Mouse (Mus musculus) MEL (cell line): ENCODE measurements at regions not wholly inside any gene's neighbourhood (a gene's known extent, or its start where the extent isn't known, plus 50 kb on each side); places are given as distances from the start of the nearest gene placed in this dataset.

Experiments
- DNase-seq: peaks from one replicate; pipeline ENCODE4 v3.0.0; 2011; ENCODE audit warnings: low read depth, low spot score
- H3K27ac ChIP-seq: 2 replicates; pipeline ENCODE4 v1.5.1; 2012; ENCODE audit warnings: low read depth, mild to moderate bottlenecking, control low read depth, low read length, moderate library complexity; ENCODE audit not compliant: control insufficient read depth
- H3K27me3 ChIP-seq, 2 experiments: fragments of 150-350 bp in 1 of 2; sonication (generic) in 1 of 2; 2 replicates each; pipeline ENCODE4 v1.6.1; 2012; ENCODE audit warnings: low read length in 2 of 2, mild to moderate bottlenecking in 2 of 2, improper control_type of control experiment in 1 of 2, moderate library complexity in 1 of 2; ENCODE audit not compliant: insufficient read depth in 2 of 2, control insufficient read depth in 1 of 2
- H3K36me3 ChIP-seq, 2 experiments: 2 replicates each; pipeline ENCODE4 v1.6.1; 2012 to 2014; ENCODE audit warnings: low read length in 2 of 2, improper control_type of control experiment in 1 of 2, inconsistent platforms in 1 of 2, mild to moderate bottlenecking in 1 of 2; ENCODE audit not compliant: insufficient read depth in 2 of 2, control insufficient read depth in 1 of 2
- H3K4me1 ChIP-seq, 2 experiments: fragments of 150-350 bp in 1 of 2; sonication (generic) in 1 of 2; 2 replicates each; pipeline ENCODE4 v1.6.1; 2012; ENCODE audit warnings: low read length in 2 of 2, improper control_type of control experiment in 1 of 2, mild to moderate bottlenecking in 1 of 2; ENCODE audit not compliant: insufficient read depth in 2 of 2, control insufficient read depth in 1 of 2
- H3K4me3 ChIP-seq, 2 experiments: fragments of 150-350 bp in 1 of 2; sonication (generic) in 1 of 2; 2 replicates each; pipeline ENCODE4 v1.5.1; 2012; ENCODE audit warnings: low read depth in 2 of 2, low read length in 2 of 2, mild to moderate bottlenecking in 2 of 2, moderate library complexity in 2 of 2, control low read depth in 1 of 2, improper control_type of control experiment in 1 of 2; ENCODE audit not compliant: control insufficient read depth in 1 of 2, insufficient read depth in 1 of 2
- H3K79me2 ChIP-seq: 2 replicates; pipeline ENCODE4 v1.6.1; 2012; ENCODE audit warnings: mild to moderate bottlenecking, low read length, moderate library complexity; ENCODE audit not compliant: control insufficient read depth, poor library complexity, insufficient read depth
- H3K9ac ChIP-seq: 2 replicates; pipeline ENCODE4 v1.6.1; 2012; ENCODE audit warnings: low read depth, mild to moderate bottlenecking, control low read depth, low read length, moderate library complexity; ENCODE audit not compliant: control insufficient read depth, poor library complexity, severe bottlenecking
- H3K9me3 ChIP-seq: fragments of 150-350 bp; sonication (generic); replicated peaks from 2 replicates; pipeline ENCODE4 v1.6.1; 2012; ENCODE audit warnings: mild to moderate bottlenecking, low read length, improper control_type of control experiment, moderate library complexity; ENCODE audit not compliant: insufficient read depth
- BHLHE40 ChIP-seq: IDR thresholded peaks from 2 replicates; pipeline ENCODE4 v1.6.1; 2012; ENCODE audit warnings: low read depth, mild to moderate bottlenecking, inconsistent platforms, low read length, improper control_type of control experiment, borderline replicate concordance
- CHD1 ChIP-seq: IDR thresholded peaks from 2 replicates; pipeline ENCODE4 v1.6.1; 2012; ENCODE audit warnings: low read depth, mild to moderate bottlenecking, inconsistent platforms, low read length, improper control_type of control experiment
- CHD2 ChIP-seq: IDR thresholded peaks from 2 replicates; pipeline ENCODE4 v1.6.1; 2011; ENCODE audit warnings: low read length, improper control_type of control experiment
- CTCF ChIP-seq, 3 experiments: IDR thresholded peaks in 2 of 3; conservative IDR thresholded peaks in 1 of 3; 2 replicates each; pipeline ENCODE4 v1.5.1; 2011 to 2012; ENCODE audit warnings: low read length in 3 of 3, low read depth in 2 of 3, mild to moderate bottlenecking in 2 of 3, improper control_type of control experiment in 1 of 3, inconsistent platforms in 1 of 3, mixed read lengths in 1 of 3, moderate library complexity in 1 of 3; ENCODE audit not compliant: control insufficient read depth in 1 of 3, insufficient read depth in 1 of 3, poor library complexity in 1 of 3, severe bottlenecking in 1 of 3
- E2F4 ChIP-seq: IDR thresholded peaks from 2 replicates; pipeline ENCODE4 v1.6.1; 2011; ENCODE audit warnings: low read depth, low read length, improper control_type of control experiment, borderline replicate concordance
- ELF1 ChIP-seq: IDR thresholded peaks from 2 replicates; pipeline ENCODE4 v1.6.1; 2014; ENCODE audit warnings: low read depth, mild to moderate bottlenecking, inconsistent platforms, low read length, improper control_type of control experiment, moderate library complexity
- EP300 ChIP-seq, 2 experiments: IDR thresholded peaks; 2 replicates each; pipeline ENCODE4 v1.6.1; 2011; ENCODE audit warnings: improper control_type of control experiment in 2 of 2, low read length in 2 of 2, low read depth in 1 of 2, mild to moderate bottlenecking in 1 of 2
- GABPA ChIP-seq: IDR thresholded peaks from 2 replicates; pipeline ENCODE4 v1.6.1; 2012; ENCODE audit warnings: low read depth, mild to moderate bottlenecking, inconsistent platforms, low read length, improper control_type of control experiment, moderate library complexity
- GATA1 ChIP-seq: IDR thresholded peaks from 2 replicates; pipeline ENCODE4 v1.6.1; 2011; ENCODE audit warnings: low read depth, low read length, improper control_type of control experiment
- HCFC1 ChIP-seq: IDR thresholded peaks from 2 replicates; pipeline ENCODE4 v1.6.1; 2012; ENCODE audit warnings: low read depth, mild to moderate bottlenecking, inconsistent platforms, low read length, improper control_type of control experiment, moderate library complexity
- KAT2A ChIP-seq: conservative IDR thresholded peaks from 2 replicates; pipeline ENCODE4 v1.6.1; 2012; ENCODE audit warnings: low read depth, low read length, improper control_type of control experiment, inconsistent platforms
- MAFK ChIP-seq: IDR thresholded peaks from 2 replicates; pipeline ENCODE4 v1.6.1; 2011; ENCODE audit warnings: low read depth, mild to moderate bottlenecking, low read length, improper control_type of control experiment, borderline replicate concordance
- MAX ChIP-seq: IDR thresholded peaks from 2 replicates; pipeline ENCODE4 v1.6.1; 2011; ENCODE audit warnings: low read length, improper control_type of control experiment
- MAZ ChIP-seq: IDR thresholded peaks from 2 replicates; pipeline ENCODE4 v1.6.1; 2012; ENCODE audit warnings: low read depth, mild to moderate bottlenecking, inconsistent platforms, low read length, improper control_type of control experiment
- MYB ChIP-seq: IDR thresholded peaks from 2 replicates; pipeline ENCODE4 v1.6.1; 2011; ENCODE audit warnings: mild to moderate bottlenecking, low read depth, low read length, improper control_type of control experiment
- MYC ChIP-seq: IDR thresholded peaks from 2 replicates; pipeline ENCODE4 v1.6.1; 2011; ENCODE audit warnings: low read depth, mild to moderate bottlenecking, low read length, improper control_type of control experiment, moderate library complexity
- NRF1 ChIP-seq: IDR thresholded peaks from 2 replicates; pipeline ENCODE4 v1.6.1; 2014; ENCODE audit warnings: low read depth, mild to moderate bottlenecking, inconsistent platforms, low read length, improper control_type of control experiment, moderate library complexity; ENCODE audit not compliant: poor library complexity, insufficient read depth, severe bottlenecking
- POLR2A ChIP-seq, 2 experiments: IDR thresholded peaks; 2 replicates each; pipeline ENCODE4 v1.6.1; 2011 to 2012; ENCODE audit warnings: low read length in 2 of 2, mild to moderate bottlenecking in 2 of 2, control low read depth in 1 of 2, improper control_type of control experiment in 1 of 2, low read depth in 1 of 2, moderate library complexity in 1 of 2; ENCODE audit not compliant: control insufficient read depth in 1 of 2, insufficient read depth in 1 of 2, poor library complexity in 1 of 2
- POLR2AphosphoS2 ChIP-seq: IDR thresholded peaks from 2 replicates; pipeline ENCODE4 v1.6.1; 2011; ENCODE audit warnings: low read length, improper control_type of control experiment
- POLR2AphosphoS5 ChIP-seq: IDR thresholded peaks from 2 replicates; pipeline ENCODE4 v1.6.1; 2012; ENCODE audit warnings: low read depth, borderline replicate concordance, mild to moderate bottlenecking, inconsistent platforms, low read length, moderate library complexity, mixed read lengths
- RAD21 ChIP-seq: IDR thresholded peaks from 2 replicates; pipeline ENCODE4 v1.6.1; 2011; ENCODE audit warnings: mild to moderate bottlenecking, low read depth, low read length, improper control_type of control experiment
- SMC3 ChIP-seq: IDR thresholded peaks from 2 replicates; pipeline ENCODE4 v1.6.1; 2011; ENCODE audit warnings: low read depth, low read length, improper control_type of control experiment
- TBP ChIP-seq: IDR thresholded peaks from 2 replicates; pipeline ENCODE4 v1.8.0; 2011; ENCODE audit warnings: low read depth, low read length, improper control_type of control experiment
- TCF12 ChIP-seq: IDR thresholded peaks from 2 replicates; pipeline ENCODE4 v1.6.1; 2014; ENCODE audit warnings: low read depth, mild to moderate bottlenecking, inconsistent platforms, low read length, improper control_type of control experiment, moderate library complexity
- UBTF ChIP-seq: IDR thresholded peaks from 2 replicates; pipeline ENCODE4 v1.6.1; 2012; ENCODE audit warnings: low read depth, mild to moderate bottlenecking, inconsistent platforms, low read length, improper control_type of control experiment, moderate library complexity, borderline replicate concordance; ENCODE audit not compliant: insufficient read depth
- USF1 ChIP-seq: IDR thresholded peaks from 2 replicates; pipeline ENCODE4 v1.6.1; 2014; ENCODE audit warnings: low read depth, mild to moderate bottlenecking, inconsistent platforms, low read length, improper control_type of control experiment, moderate library complexity
- USF2 ChIP-seq, 2 experiments: IDR thresholded peaks; 2 replicates each; pipeline ENCODE4 v1.6.1; 2011 to 2012; ENCODE audit warnings: improper control_type of control experiment in 2 of 2, low read length in 2 of 2, borderline replicate concordance in 1 of 2, inconsistent platforms in 1 of 2, low read depth in 1 of 2, mild to moderate bottlenecking in 1 of 2; ENCODE audit not compliant: insufficient read depth in 1 of 2
- ZKSCAN1 ChIP-seq: IDR thresholded peaks from 2 replicates; pipeline ENCODE4 v1.6.1; 2012; ENCODE audit warnings: low read depth, mild to moderate bottlenecking, inconsistent platforms, low read length, improper control_type of control experiment, moderate library complexity
- ZMIZ1 ChIP-seq: IDR thresholded peaks from 2 replicates; pipeline ENCODE4 v1.6.1; 2012; ENCODE audit warnings: low read depth, mild to moderate bottlenecking, inconsistent platforms, low read length, improper control_type of control experiment, moderate library complexity

DNA sequence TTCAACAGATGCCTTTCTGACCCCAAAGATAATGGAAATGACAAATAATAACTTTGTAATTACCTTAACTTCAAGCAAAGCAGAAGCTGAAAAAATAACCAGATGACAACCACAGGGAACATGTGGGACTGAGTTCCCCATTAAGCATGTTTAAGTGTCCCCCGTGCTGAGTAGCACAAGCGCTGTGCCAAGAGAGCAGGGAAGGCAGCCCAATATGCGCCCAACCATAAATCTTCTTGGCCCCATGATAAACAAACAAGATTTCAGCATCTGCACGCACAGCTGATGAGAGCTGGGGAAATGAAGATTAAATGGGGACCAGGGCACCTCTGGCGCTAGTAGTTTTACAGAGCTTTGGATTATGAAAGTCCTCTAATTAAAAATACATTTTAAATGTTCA lies 788.1 kb downstream of the Poteg start:
- no peak overlapping the region for H3K9ac ChIP-seq
- TF ChIP-seq ZMIZ1 (no peak), SMC3 (no peak), EP300 (IDR thresholded peaks at IDR 0.05; ENCODE audit: low read depth in 1 of 2, low read length in 2 of 2) (no peak), POLR2AphosphoS5 (no peak), UBTF (no peak), BHLHE40 (no peak), MYB (no peak), USF1 (no peak), TBP (no peak), MAFK (no peak), TCF12 (no peak), MYC (no peak), GABPA (no peak), E2F4 (no peak), POLR2A (IDR thresholded peaks at IDR 0.05; ENCODE audit: control insufficient read depth in 1 of 2, insufficient read depth in 1 of 2, low read depth in 1 of 2, low read length in 2 of 2, poor library complexity in 1 of 2) (no peak)
- no peaks in the 10 kb centered on the region for H3K4me1 ChIP-seq
- H3K27me3 ChIP-seq = no peaks in the 10 kb centered on the region
- DNase-seq = no peak
- no peaks in the 10 kb centered on the region for H3K9me3 ChIP-seq
- H3K4me3 ChIP-seq = no peak overlapping the region
- H3K27ac ChIP-seq = no peak overlapping the region
- H3K36me3 ChIP-seq = no peaks in the 10 kb centered on the region
- no peaks in the 10 kb centered on the region for H3K79me2 ChIP-seq

GRCm38 (mm10) chr8:28239411-28239810 lies 791.9 kb downstream of the Poteg start:
- no peak overlapping the region for H3K27ac ChIP-seq
- no peak for TF ChIP-seq TCF12
- no peak for TF ChIP-seq GATA1
- TF ChIP-seq EP300 (IDR thresholded peaks at IDR 0.05; ENCODE audit: low read depth in 1 of 2, low read length in 2 of 2) = no peak
- TF ChIP-seq CHD2 = no peak
- no peak for TF ChIP-seq NRF1
- TF ChIP-seq KAT2A = no peak
- no peak for TF ChIP-seq BHLHE40
- TF ChIP-seq E2F4 = no peak
- TF ChIP-seq POLR2AphosphoS2 = no peak
- TF ChIP-seq MAFK = no peak
- TF ChIP-seq MAZ = no peak
- TF ChIP-seq USF2 (IDR thresholded peaks at IDR 0.05; ENCODE audit: borderline replicate concordance in 1 of 2, insufficient read depth in 1 of 2, low read depth in 1 of 2, low read length in 2 of 2) = no peak
- TF ChIP-seq CHD1 = no peak
- no peak for TF ChIP-seq CTCF (IDR thresholded peaks at IDR 0.05 in 2 of 3, conservative IDR thresholded peaks at IDR 0.05 in 1 of 3; ENCODE audit: control insufficient read depth in 1 of 3, insufficient read depth in 1 of 3, low read depth in 2 of 3, low read length in 3 of 3, poor library complexity in 1 of 3, severe bottlenecking in 1 of 3)
- TF ChIP-seq RAD21 = no peak
- no peak for TF ChIP-seq MAX
- no peak for TF ChIP-seq HCFC1
- no peak for TF ChIP-seq ELF1
- no peak for TF ChIP-seq ZKSCAN1
- TF ChIP-seq SMC3 = no peak
- DNase-seq = no peak
- H3K27me3 ChIP-seq = no peaks in the 10 kb centered on the region
- H3K9ac ChIP-seq = no peak overlapping the region
- no peaks in the 10 kb centered on the region for H3K36me3 ChIP-seq
- H3K4me1 ChIP-seq = no peaks in the 10 kb centered on the region
- H3K79me2 ChIP-seq = no peaks in the 10 kb centered on the region
- H3K9me3 ChIP-seq = no peaks in the 10 kb centered on the region
- no peak overlapping the region for H3K4me3 ChIP-seq
